Mouse (Mus musculus) neural tube, embryonic 13.5 days (tissue): ENCODE data around the gene Vps37b. TPM values are rescaled to one million over a fixed set of nuclear protein-coding genes. Genes with fewer than 3 reads are reported as not detected.

Source experiments
- ATAC-seq: fragments of 200-750 bp; cut with Nextera tagmentation; 2 replicates; pipeline ENCODE4 v1.8.0; 2017; ENCODE audit warnings: low read depth, mild to moderate bottlenecking, moderate TSS enrichment, moderate library complexity
- H3K27ac ChIP-seq: fragments of 300-500 bp; sonication (generic); replicated peaks from 2 replicates; pipeline ENCODE4 v1.5.1; 2015; ENCODE audit warnings: moderate library complexity, mild to moderate bottlenecking, inconsistent platforms
- H3K27me3 ChIP-seq: fragments of 300-500 bp; sonication (generic); 2 replicates; pipeline ENCODE4 v1.6.1; 2015; ENCODE audit warnings: mild to moderate bottlenecking, inconsistent platforms
- H3K36me3 ChIP-seq: fragments of 300-500 bp; sonication (generic); 2 replicates; pipeline ENCODE4 v1.6.1; 2015; ENCODE audit warnings: mild to moderate bottlenecking, inconsistent platforms
- H3K4me1 ChIP-seq: fragments of 300-500 bp; sonication (generic); replicated peaks from 2 replicates; pipeline ENCODE4 v1.6.1; 2015; ENCODE audit warnings: inconsistent platforms
- H3K4me2 ChIP-seq: fragments of 300-500 bp; sonication (generic); 2 replicates; pipeline ENCODE4 v1.6.1; 2015; ENCODE audit warnings: inconsistent platforms, mild to moderate bottlenecking, moderate library complexity
- H3K4me3 ChIP-seq: fragments of 300-500 bp; sonication (generic); 2 replicates; pipeline ENCODE4 v1.5.1; 2015; ENCODE audit warnings: mild to moderate bottlenecking, inconsistent platforms
- H3K9ac ChIP-seq: fragments of 300-500 bp; sonication (generic); 2 replicates; pipeline ENCODE4 v1.6.1; 2015; ENCODE audit warnings: moderate library complexity, mild to moderate bottlenecking, inconsistent platforms
- H3K9me3 ChIP-seq: fragments of 300-500 bp; sonication (generic); 2 replicates; pipeline ENCODE4 v1.6.1; 2016; ENCODE audit warnings: inconsistent platforms
- WGBS: fragments of 180-500 bp; shearing (Covaris S2); methylation state at CpG from one replicate; pipeline ENCODE4 v1.1.7; 2015; 5-methylcytosine and 5-hydroxymethylcytosine counted together
- polyA plus RNA-seq: library from polyadenylated mRNA; unstranded; fragments of >200 nt; fragmentation: Nextera tagmentation; extraction: Ambion mirVana; gene quantifications from 2 replicates; pipeline ENCODE4 v1.2.1, GENCODE M21; 2015

Gene Vps37b
- polyA plus RNA-seq, 1 experiment from 2014 or later, result 77.5 TPM

DNA sequence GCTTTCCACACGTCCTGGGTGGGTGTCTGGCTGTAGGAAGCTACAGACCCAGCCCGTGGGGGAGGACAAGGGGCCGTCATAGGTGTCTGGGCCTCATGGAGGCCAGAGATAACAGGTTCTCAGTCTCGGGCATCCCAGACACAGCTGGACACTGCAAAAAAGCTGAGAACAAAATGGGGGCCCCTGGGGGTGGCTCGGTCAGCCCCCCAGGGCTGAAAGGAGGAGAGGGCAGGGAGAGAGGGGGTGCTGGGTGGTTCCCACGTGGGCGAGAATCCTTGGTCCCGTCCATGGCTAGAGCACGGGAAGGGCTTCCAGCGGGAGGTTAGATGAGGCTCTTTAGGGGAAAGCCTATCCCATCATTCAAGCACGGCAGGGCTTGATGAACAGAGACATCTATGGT lies 49.2 kb downstream of the Vps37b start:
- Histone ChIP-seq H3K4me3 (no peak overlapping the region), H3K27ac (no peak overlapping the region), H3K9ac (no peak overlapping the region), H3K4me1 (peaks cover 27% of the 10 kb centered on the region), H3K27me3 (peaks cover 41% of the 10 kb centered on the region), H3K4me2 (no peak overlapping the region), H3K9me3 (no peaks in the 10 kb centered on the region), H3K36me3 (no peaks in the 10 kb centered on the region)
- WGBS, result 75% methylated on average over 11 of the region's 11 CpGs
- ATAC-seq, result no peak

DNA sequence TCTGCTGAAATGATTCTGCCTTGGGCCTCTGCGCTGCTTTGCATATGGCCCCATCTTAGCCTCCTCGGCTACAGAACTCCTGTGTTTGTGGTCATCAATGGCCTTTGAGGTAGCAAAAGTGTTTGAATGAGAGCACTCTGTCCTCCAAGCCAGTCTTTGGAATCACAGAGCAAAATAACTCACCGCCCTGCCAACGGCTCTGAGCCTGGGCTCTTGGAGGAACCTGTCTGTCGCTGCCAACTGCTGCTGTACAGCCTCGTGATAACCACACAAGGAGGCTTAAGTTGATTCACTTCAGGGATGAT lies 50.9 kb downstream of the Vps37b start:
- Histone ChIP-seq H3K36me3 (no peaks in the 10 kb centered on the region), H3K9ac (no peak overlapping the region), H3K27ac (no peak overlapping the region), H3K9me3 (no peaks in the 10 kb centered on the region), H3K4me1 (peaks cover 20% of the 10 kb centered on the region), H3K4me2 (no peak overlapping the region), H3K27me3 (peaks cover 37% of the 10 kb centered on the region), H3K4me3 (no peak overlapping the region)
- no peak for ATAC-seq
- WGBS, result 73% methylated on average over 6 of the region's 6 CpGs

DNA sequence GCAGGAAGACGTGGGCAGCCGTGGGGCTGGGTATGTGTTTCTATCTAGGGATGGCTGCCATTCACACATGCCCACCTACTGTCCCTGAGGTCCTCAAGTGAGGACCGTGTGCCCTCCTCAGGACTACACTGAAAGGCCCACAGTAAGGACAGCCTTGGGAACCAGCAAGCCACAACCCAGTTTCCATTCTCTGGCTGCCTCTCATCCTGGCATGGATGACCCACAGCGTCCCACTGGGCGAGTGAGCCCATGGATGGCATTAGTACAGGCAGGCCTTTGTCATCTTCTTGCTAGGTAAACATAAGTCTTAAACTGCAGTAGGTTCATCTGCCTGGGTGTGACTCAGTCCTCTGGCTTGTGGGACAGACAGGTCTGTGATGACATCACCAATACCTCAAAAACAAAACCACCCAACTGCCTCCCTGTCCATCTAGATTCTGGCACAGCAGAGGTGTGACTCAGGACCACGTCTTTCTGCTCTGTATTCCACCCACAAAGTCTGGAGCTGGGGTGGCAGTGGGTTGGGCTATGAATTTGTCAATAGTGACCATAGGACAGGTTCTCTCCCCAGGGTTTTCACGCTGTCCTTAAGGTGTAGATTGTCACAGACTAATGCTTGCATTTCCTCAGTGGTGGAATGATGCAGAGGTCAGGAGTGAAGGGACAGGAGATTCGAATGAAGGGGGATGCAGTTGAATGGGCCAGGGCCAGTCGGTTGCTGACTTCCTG lies 51.4 kb downstream of the Vps37b start:
- peaks cover 23% of the 10 kb centered on the region for H3K4me1 ChIP-seq
- H3K9me3 ChIP-seq, result no peaks in the 10 kb centered on the region
- H3K9ac ChIP-seq, result no peak overlapping the region
- H3K4me2 ChIP-seq, result no peak overlapping the region
- WGBS, result 86% methylated on average over 9 of the region's 9 CpGs
- no peaks in the 10 kb centered on the region for H3K36me3 ChIP-seq
- peaks cover 37% of the 10 kb centered on the region for H3K27me3 ChIP-seq
- H3K27ac ChIP-seq, result no peak overlapping the region
- H3K4me3 ChIP-seq, result no peak overlapping the region
- ATAC-seq, result no peak

DNA sequence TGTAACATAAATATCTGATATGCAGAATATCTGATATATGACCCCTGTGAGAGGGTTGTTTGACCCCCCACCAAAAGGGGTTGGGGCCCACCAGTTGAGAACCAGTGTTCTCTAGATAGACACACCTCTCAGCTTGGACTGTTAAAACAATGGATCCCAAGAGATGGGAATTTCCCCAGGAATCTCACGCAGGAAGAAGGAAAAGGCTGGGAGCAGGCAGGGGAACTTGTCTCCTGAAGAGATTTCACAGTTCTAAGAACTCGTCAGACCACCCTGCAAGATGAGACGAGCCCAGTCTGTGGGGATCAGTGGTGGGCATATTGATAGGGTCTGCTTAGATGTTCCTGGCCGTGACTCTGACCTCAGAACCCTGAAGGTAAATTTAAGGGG lies 52.1 kb downstream of the Vps37b start:
- H3K4me3 ChIP-seq, result no peak overlapping the region
- peaks cover 30% of the 10 kb centered on the region for H3K4me1 ChIP-seq
- peaks cover 37% of the 10 kb centered on the region for H3K27me3 ChIP-seq
- WGBS, result 71% methylated on average over 4 of the region's 4 CpGs
- no peaks in the 10 kb centered on the region for H3K36me3 ChIP-seq
- H3K9ac ChIP-seq, result no peak overlapping the region
- no peak overlapping the region for H3K4me2 ChIP-seq
- H3K27ac ChIP-seq, result no peak overlapping the region
- ATAC-seq, result no peak
- H3K9me3 ChIP-seq, result no peaks in the 10 kb centered on the region

- WGBS, result 63% methylated on average over 18 of the region's 18 CpGs
- Histone ChIP-seq H3K36me3 (no peaks in the 10 kb centered on the region), H3K9me3 (no peaks in the 10 kb centered on the region), H3K4me1 (peaks cover 36% of the 10 kb centered on the region), H3K4me2 (no peak overlapping the region), H3K27ac (no peak overlapping the region), H3K4me3 (no peak overlapping the region), H3K9ac (no peak overlapping the region), H3K27me3 (peaks cover 37% of the 10 kb centered on the region)
- no peak for ATAC-seq
Observed at GRCm38 (mm10) chr5:123979221-123979979, 52.7 kb downstream of the Vps37b start.

DNA sequence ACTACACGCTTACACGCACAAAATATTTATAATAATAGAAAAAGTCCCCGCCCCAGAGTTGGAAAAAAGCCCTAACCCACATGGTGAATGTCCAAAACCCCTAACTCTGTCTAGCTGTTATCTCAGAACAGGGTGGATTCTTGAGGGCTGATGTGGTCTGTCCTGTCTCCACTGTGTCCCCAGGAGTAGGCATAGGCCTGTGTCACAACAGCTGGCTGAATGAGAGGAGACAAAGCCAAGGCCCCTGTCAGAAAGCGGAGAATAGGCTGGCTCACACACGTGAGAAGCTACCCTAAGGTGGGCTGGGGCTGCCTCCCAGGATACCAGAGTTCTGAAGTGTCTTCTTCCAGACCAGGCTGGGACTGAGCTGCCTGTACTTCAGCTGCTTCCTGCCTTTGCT lies 53.9 kb downstream of the Vps37b start:
- Histone ChIP-seq H3K9ac (no peak overlapping the region), H3K36me3 (no peaks in the 10 kb centered on the region), H3K27me3 (peaks cover 31% of the 10 kb centered on the region), H3K4me1 (peaks cover 44% of the 10 kb centered on the region), H3K9me3 (no peaks in the 10 kb centered on the region), H3K4me2 (no peak overlapping the region), H3K27ac (no peak overlapping the region), H3K4me3 (no peak overlapping the region)
- 80% methylated on average over 5 of the region's 5 CpGs for WGBS
- ATAC-seq, result no peak

- Histone ChIP-seq H3K9ac (no peak overlapping the region), H3K4me1 (peaks cover 44% of the 10 kb centered on the region), H3K9me3 (no peaks in the 10 kb centered on the region), H3K4me3 (no peak overlapping the region), H3K27ac (no peak overlapping the region), H3K36me3 (no peaks in the 10 kb centered on the region), H3K4me2 (no peak overlapping the region), H3K27me3 (peaks cover 36% of the 10 kb centered on the region)
- no peak for ATAC-seq
- WGBS, result 48% methylated on average over 3 of the region's 3 CpGs
Observed at GRCm38 (mm10) chr5:123977231-123977630, 54.8 kb downstream of the Vps37b start.

- Histone ChIP-seq H3K4me3 (no peak overlapping the region), H3K9me3 (no peaks in the 10 kb centered on the region), H3K36me3 (no peaks in the 10 kb centered on the region), H3K4me2 (no peak overlapping the region), H3K27me3 (peaks cover 41% of the 10 kb centered on the region), H3K4me1 (peaks cover 39% of the 10 kb centered on the region), H3K9ac (no peak overlapping the region), H3K27ac (no peak overlapping the region)
- 72% methylated on average over 6 of the region's 6 CpGs for WGBS
- ATAC-seq, result no peak
Observed at GRCm38 (mm10) chr5:123975668-123976180, 56.3 kb downstream of the Vps37b start.

DNA sequence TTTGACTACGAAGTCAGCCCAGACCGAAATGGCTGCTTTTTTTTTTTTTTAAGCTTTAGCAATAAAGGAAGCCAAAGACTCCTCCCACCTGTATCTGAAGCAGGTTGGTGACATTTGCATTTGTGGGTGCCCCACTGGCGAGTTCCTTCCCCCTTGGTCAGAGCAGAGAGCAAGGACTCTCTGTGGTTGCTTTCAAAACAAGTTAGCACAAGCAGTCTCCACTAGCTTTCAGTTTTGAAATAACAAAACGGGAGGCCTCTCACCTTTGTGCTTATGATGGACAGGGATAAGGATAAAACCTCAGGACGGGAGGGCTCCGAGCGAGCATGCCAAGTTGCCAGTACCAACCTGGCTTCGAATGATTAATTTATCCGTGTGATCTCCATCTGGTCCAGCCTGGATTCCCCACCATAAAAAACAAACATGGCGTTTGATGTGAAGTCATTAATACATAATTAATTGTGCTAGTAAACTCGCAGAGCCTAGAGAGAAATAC lies 57.4 kb downstream of the Vps37b start:
- WGBS, result 20% methylated on average over 11 of the region's 11 CpGs
- Histone ChIP-seq H3K9ac (peak overlapping the region; percentile 84; the same call in 1 of the 2 replicates), H3K4me2 (peak overlapping the region; percentile 93), H3K36me3 (no peaks in the 10 kb centered on the region), H3K4me3 (peak overlapping the region; percentile 77), H3K27me3 (peaks cover 44% of the 10 kb centered on the region), H3K27ac (no peak overlapping the region), H3K9me3 (no peaks in the 10 kb centered on the region), H3K4me1 (peaks cover 32% of the 10 kb centered on the region)
- ATAC-seq, result no peak

GRCm38 (mm10) chr5:123974179-123974485 lies 57.9 kb downstream of the Vps37b start:
- under 1% methylated on average over 14 of the region's 14 CpGs for WGBS
- peaks cover 27% of the 10 kb centered on the region for H3K4me1 ChIP-seq
- H3K4me2 ChIP-seq, result peak overlapping the region; percentile 93
- no peaks in the 10 kb centered on the region for H3K9me3 ChIP-seq
- ATAC-seq, result 0 out of 2 replicates have a peak, but pooled peaks have one; percentile 12
- peaks cover 44% of the 10 kb centered on the region for H3K27me3 ChIP-seq
- peak overlapping the region; percentile 77 for H3K4me3 ChIP-seq
- 0 out of 2 replicates have a peak overlapping the region, but pooled peaks have one; percentile 33 for H3K27ac ChIP-seq
- no peaks in the 10 kb centered on the region for H3K36me3 ChIP-seq
- H3K9ac ChIP-seq, result peak overlapping the region; percentile 84

- Histone ChIP-seq H3K9me3 (no peaks in the 10 kb centered on the region), H3K27ac (peak within 1 kb of the TSS; percentile 33; the same call in 1 of the 2 replicates), H3K36me3 (no peaks in the 10 kb centered on the region), H3K4me2 (peak within 1 kb of the TSS; percentile 93), H3K4me1 (peaks cover 24% of the 10 kb centered on the region), H3K4me3 (peak within 1 kb of the TSS; percentile 77), H3K27me3 (peaks cover 44% of the 10 kb centered on the region), H3K9ac (peak within 1 kb of the TSS; percentile 84)
- ATAC-seq, result peak; percentile 83
- WGBS, result under 1% methylated on average over 87 of the region's 106 CpGs
Observed at GRCm38 (mm10) chr5:123973299-123974178, 58.5 kb downstream of the Vps37b start, which contains the start of gene Hip1r. Gene Hip1r (plus strand): TSS chr5:123973628.
